Mouse (Mus musculus) sigmoid colon, adult 10 weeks (tissue): ENCODE results near the gene Gm49380. TPM values are rescaled to one million over a fixed set of nuclear protein-coding genes. Genes with fewer than 3 reads are reported as not detected.

Experiments
- polyA plus RNA-seq: library from polyadenylated mRNA; stranded (reverse); fragments of 350-450 nt; fragmentation: Illumina TruSeq; extraction: RNeasy Lipid Tissue Mini Kit (QIAGEN cat#74804); gene quantifications from one replicate; pipeline ENCODE4 v1.2.3, GENCODE M21; 2014; ENCODE audit warnings: low read depth, low replicate concordance

Gm49380 gene
- 0.32 TPM for polyA plus RNA-seq

DNA sequence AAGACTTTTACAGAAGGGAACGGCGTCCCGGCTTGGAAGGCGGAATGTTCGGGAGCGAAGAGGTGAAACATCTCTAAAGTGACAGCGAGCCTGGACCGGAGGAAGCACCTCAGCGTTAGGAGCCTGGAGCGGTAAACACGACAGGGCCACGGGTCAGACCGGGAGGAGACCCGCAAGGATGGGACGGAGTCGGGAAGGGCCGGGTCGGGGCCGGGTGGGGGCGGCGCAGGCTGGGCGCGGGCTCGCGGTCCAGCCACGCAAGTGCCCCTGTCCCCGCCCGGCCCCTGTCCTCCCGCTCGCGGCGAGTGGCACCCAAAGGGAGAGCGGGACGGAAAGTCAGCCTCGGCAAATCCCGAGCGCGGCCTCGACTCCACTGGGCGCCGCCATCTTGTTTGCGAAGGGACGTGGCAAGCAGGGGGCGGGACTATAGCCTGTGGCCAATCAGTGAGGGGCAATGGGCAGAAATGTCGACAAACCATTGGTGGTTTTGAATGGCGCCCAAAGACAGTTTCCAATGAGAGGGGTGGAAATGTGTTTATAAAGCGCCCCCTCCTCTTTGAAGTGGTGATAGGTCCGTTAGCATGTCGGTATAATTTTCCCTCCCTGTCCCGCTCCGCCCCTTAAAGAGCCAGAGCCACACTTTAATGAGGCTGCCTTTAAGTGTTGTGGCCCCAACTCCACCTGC is at the start of gene Gm49380, which contains the start of gene Rnf26:
Gm49380 (minus strand) TSS at position 396 of the 685 bp plus-strand sequence.
Rnf26 (minus strand) TSS at position 413 of the 685 bp plus-strand sequence.

GRCm38 (mm10) chr9:44134101-44134850 is 21.0 kb upstream of the Gm49380 start, which contains the start of gene Mcam:
TSS of gene Mcam (plus strand) at chr9:44134469.

DNA sequence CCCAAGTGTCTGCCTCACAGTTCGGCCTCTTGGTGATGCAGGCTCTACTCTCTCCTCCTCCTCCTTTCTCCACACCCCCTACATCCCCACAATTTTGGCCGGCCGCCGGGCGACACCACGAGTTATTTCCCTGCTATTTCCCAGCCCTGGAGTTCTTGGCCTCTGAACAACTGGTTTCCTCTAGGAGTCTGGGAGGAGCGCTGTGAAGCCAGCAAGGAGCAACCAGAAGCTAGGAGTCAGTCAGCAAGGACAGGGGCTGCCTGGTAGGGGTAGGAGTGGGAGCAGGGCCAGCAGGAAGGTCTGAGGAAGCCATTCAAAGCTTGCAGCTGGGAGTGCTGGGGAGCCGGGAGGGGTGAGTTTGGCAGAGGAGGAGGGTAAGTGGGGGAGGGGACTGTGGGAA is 6.2 kb downstream of the Gm49380 start, which contains the start of gene C1qtnf5:
C1qtnf5 (plus strand) TSS at position 136 of the 400 bp plus-strand sequence.

DNA sequence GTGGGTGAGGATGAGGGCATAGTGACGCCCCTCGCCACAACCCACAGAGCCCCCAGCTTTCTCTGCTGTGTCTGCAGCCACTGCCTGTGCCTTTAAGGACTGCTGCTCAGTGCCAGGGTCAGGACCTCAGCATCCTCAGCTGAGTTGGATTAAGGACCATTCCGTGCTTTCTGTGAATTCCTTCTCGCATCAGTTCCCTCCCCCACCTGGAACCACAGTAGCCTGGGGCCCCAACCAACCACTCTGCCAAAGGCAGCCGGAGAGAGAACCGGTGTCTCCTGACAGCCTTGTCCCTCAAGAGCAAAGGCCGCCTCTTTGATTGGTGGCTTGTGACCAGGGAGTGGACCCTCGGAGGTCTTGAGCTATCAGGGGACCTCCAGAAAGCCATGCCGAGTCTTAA is 11.8 kb downstream of the Gm49380 start, which contains the start of gene Mfrp:
Mfrp (plus strand) TSS at position 240 of the 400 bp plus-strand sequence.

DNA sequence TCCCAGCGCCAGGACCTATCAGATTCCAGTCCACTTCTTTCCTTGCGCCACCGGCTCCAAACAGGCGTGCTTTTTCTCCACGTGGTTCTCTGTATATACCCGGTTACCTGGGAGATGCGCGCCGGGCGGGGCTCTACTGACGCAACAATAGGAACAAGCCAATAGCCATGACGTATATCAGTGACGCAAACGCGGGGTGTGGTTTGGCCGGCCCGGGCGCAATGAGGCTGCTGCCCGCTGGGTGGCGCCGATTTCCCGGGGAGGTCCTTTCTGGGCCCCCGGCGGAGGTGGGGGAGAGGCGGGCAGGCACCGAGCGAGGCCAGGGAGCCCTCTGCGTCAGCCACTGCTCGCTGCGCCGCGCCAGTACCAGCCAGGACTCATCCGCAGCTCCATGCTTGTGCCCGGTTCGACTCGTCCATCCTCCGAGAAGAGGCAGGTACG is 46.5 kb downstream of the Gm49380 start, which contains the start of gene Usp2:
Usp2 (plus strand) TSS at position 237 of the 441 bp plus-strand sequence.

GRCm38 (mm10) chr9:44042836-44043707 is 70.2 kb downstream of the Gm49380 start, which contains the start of gene Thy1:
TSS of gene Thy1 (plus strand) at chr9:44043384.

Other genes with a start within 250 kb of the Gm49380 start
- 1.9 TPM for gene Thy1, start 70.1 kb downstream of the Gm49380 start, polyA plus RNA-seq
- gene Usp2, start 46.5 kb downstream of the Gm49380 start, polyA plus RNA-seq = 4.7 TPM
- gene Mfrp, start 11.8 kb downstream of the Gm49380 start, polyA plus RNA-seq = not detected
- gene C1qtnf5, start 6.3 kb downstream of the Gm49380 start, polyA plus RNA-seq = not detected
- 0.82 TPM for gene Rnf26, start within 50 bp of the Gm49380 start, polyA plus RNA-seq
- gene Mcam, start 21.0 kb upstream of the Gm49380 start, polyA plus RNA-seq = 13.8 TPM
- 83.6 TPM for gene Cbl, start 120.5 kb upstream of the Gm49380 start, polyA plus RNA-seq
- gene Ccdc153, start 127.2 kb upstream of the Gm49380 start, polyA plus RNA-seq = not detected
- 1.5 TPM for gene Pdzd3, start 138.0 kb upstream of the Gm49380 start, polyA plus RNA-seq
- 0.38 TPM for gene Nlrx1, start 155.1 kb upstream of the Gm49380 start, polyA plus RNA-seq
- gene Abcg4, start 175.1 kb upstream of the Gm49380 start, polyA plus RNA-seq = not detected
- gene Hinfp, start 192.2 kb upstream of the Gm49380 start, polyA plus RNA-seq = 20.5 TPM
- gene C2cd2l, start 206.8 kb upstream of the Gm49380 start, polyA plus RNA-seq = 3.2 TPM
- gene Dpagt1, start 212.5 kb upstream of the Gm49380 start, polyA plus RNA-seq = 16.5 TPM
- gene H2afx, start 221.2 kb upstream of the Gm49380 start, polyA plus RNA-seq = 3.4 TPM
- 23.3 TPM for gene Hmbs, start 230.7 kb upstream of the Gm49380 start, polyA plus RNA-seq
- gene Vps11, start 248.2 kb upstream of the Gm49380 start, polyA plus RNA-seq = 9.8 TPM